Mouse (Mus musculus) hindbrain, embryonic 13.5 days (tissue): Measurements from ENCODE around the gene Tmem82. TPM values are rescaled to one million over a fixed set of nuclear protein-coding genes. Genes with fewer than 3 reads are reported as not detected.

Experiments used
- ATAC-seq: fragments of 200-750 bp; cut with Nextera tagmentation; 2 replicates; pipeline ENCODE4 v1.8.0; 2017; ENCODE audit warnings: moderate TSS enrichment; ENCODE audit not compliant: low FRiP score
- H3K27ac ChIP-seq: fragments of 300-500 bp; sonication (generic); 2 replicates; pipeline ENCODE4 v1.5.1; 2015; ENCODE audit warnings: inconsistent platforms, mild to moderate bottlenecking, moderate library complexity
- H3K27me3 ChIP-seq: fragments of 300-500 bp; sonication (generic); 2 replicates; pipeline ENCODE4 v1.6.1; 2015; ENCODE audit warnings: mild to moderate bottlenecking, inconsistent platforms
- H3K36me3 ChIP-seq: fragments of 300-500 bp; sonication (generic); 2 replicates; pipeline ENCODE4 v1.6.1; 2015; ENCODE audit warnings: mild to moderate bottlenecking, inconsistent platforms
- H3K4me1 ChIP-seq: fragments of 300-500 bp; sonication (generic); replicated peaks from 2 replicates; pipeline ENCODE4 v1.6.1; 2015; ENCODE audit warnings: inconsistent platforms
- H3K4me2 ChIP-seq: fragments of 300-500 bp; sonication (generic); 2 replicates; pipeline ENCODE4 v1.6.1; 2015; ENCODE audit warnings: inconsistent platforms, mild to moderate bottlenecking, moderate library complexity
- H3K4me3 ChIP-seq: fragments of 300-500 bp; sonication (generic); 2 replicates; pipeline ENCODE4 v1.5.1; 2015; ENCODE audit warnings: mild to moderate bottlenecking, inconsistent platforms
- H3K9ac ChIP-seq: fragments of 300-500 bp; sonication (generic); 2 replicates; pipeline ENCODE4 v1.6.1; 2015; ENCODE audit warnings: mild to moderate bottlenecking, inconsistent platforms
- H3K9me3 ChIP-seq: fragments of 300-500 bp; sonication (generic); 2 replicates; pipeline ENCODE4 v1.6.1; 2016; ENCODE audit warnings: inconsistent platforms
- WGBS: fragments of 180-500 bp; shearing (Covaris S2); methylation state at CpG from one replicate; pipeline ENCODE4 v1.1.7; 2015; 5-methylcytosine and 5-hydroxymethylcytosine counted together
- polyA plus RNA-seq: library from polyadenylated mRNA; unstranded; fragments of >200 nt; fragmentation: Nextera tagmentation; extraction: Ambion mirVana; gene quantifications from 2 replicates; pipeline ENCODE4 v1.2.1, GENCODE M21; 2015

Tmem82 gene
- polyA plus RNA-seq, 1 experiment from 2014 or later, result 0.43 TPM

- ATAC-seq, result no peak
- 86% methylated on average over 5 of the region's 5 CpGs for WGBS
Measured at GRCm38 (mm10) chr4:141622580-141622979, 4.1 kb upstream of the Tmem82 start.

GRCm38 (mm10) chr4:141622091-141622490 is 3.7 kb upstream of the Tmem82 start:
- no peak overlapping the region for H3K4me2 ChIP-seq
- no peak overlapping the region for H3K9ac ChIP-seq
- no peak overlapping the region for H3K27ac ChIP-seq
- ATAC-seq, result no peak
- no peaks in the 10 kb centered on the region for H3K9me3 ChIP-seq
- H3K36me3 ChIP-seq, result peaks cover 23% of the 10 kb centered on the region
- H3K27me3 ChIP-seq, result peaks cover 11% of the 10 kb centered on the region; the same call in 1 of the 2 replicates
- no peak overlapping the region for H3K4me3 ChIP-seq
- H3K4me1 ChIP-seq, result peaks cover 15% of the 10 kb centered on the region
- 89% methylated on average over 8 of the region's 8 CpGs for WGBS

More at GRCm38 (mm10) chr4:141622580-141622979, 4.1 kb upstream of the Tmem82 start:
- no peak overlapping the region for H3K4me3 ChIP-seq
- H3K27me3 ChIP-seq, result peaks cover 10% of the 10 kb centered on the region; the same call in 1 of the 2 replicates
- H3K36me3 ChIP-seq, result peaks cover 28% of the 10 kb centered on the region
- no peak overlapping the region for H3K9ac ChIP-seq
- no peaks in the 10 kb centered on the region for H3K9me3 ChIP-seq
- no peak overlapping the region for H3K27ac ChIP-seq
- peaks cover 11% of the 10 kb centered on the region for H3K4me1 ChIP-seq
- H3K4me2 ChIP-seq, result no peak overlapping the region

GRCm38 (mm10) chr4:141621297-141621696 is 2.9 kb upstream of the Tmem82 start:
- no peak for ATAC-seq
- H3K4me3 ChIP-seq, result no peak overlapping the region
- H3K9me3 ChIP-seq, result no peaks in the 10 kb centered on the region
- no peak overlapping the region for H3K9ac ChIP-seq
- H3K4me1 ChIP-seq, result peaks cover 15% of the 10 kb centered on the region
- H3K4me2 ChIP-seq, result no peak overlapping the region
- peaks cover 15% of the 10 kb centered on the region for H3K36me3 ChIP-seq
- H3K27ac ChIP-seq, result no peak overlapping the region
- 83% methylated on average over 8 of the region's 8 CpGs for WGBS
- peaks cover 11% of the 10 kb centered on the region; the same call in 1 of the 2 replicates for H3K27me3 ChIP-seq

GRCm38 (mm10) chr4:141619299-141619883 is 958 bp upstream of the Tmem82 start:
- Histone ChIP-seq H3K9me3 (no peaks in the 10 kb centered on the region), H3K27me3 (peaks cover 11% of the 10 kb centered on the region; the same call in 1 of the 2 replicates), H3K27ac (no peak overlapping the region), H3K4me1 (peaks cover 15% of the 10 kb centered on the region), H3K36me3 (no peaks in the 10 kb centered on the region), H3K4me3 (no peak overlapping the region), H3K4me2 (no peak overlapping the region), H3K9ac (no peak overlapping the region)
- WGBS, result 89% methylated on average over 9 of the region's 9 CpGs
- ATAC-seq, result no peak

GRCm38 (mm10) chr4:141617863-141618564 is 419 bp downstream of the Tmem82 start:
- peak overlapping the region; percentile 48 for H3K4me2 ChIP-seq
- peaks cover 12% of the 10 kb centered on the region for H3K4me1 ChIP-seq
- WGBS, result 8% methylated on average over 22 of the region's 22 CpGs
- peak overlapping the region; percentile 8; the same call in 1 of the 2 replicates for H3K4me3 ChIP-seq
- H3K9me3 ChIP-seq, result no peaks in the 10 kb centered on the region
- 0 out of 2 replicates have a peak, but pooled peaks have one; percentile 12 for ATAC-seq
- H3K27ac ChIP-seq, result no peak overlapping the region
- peaks cover 11% of the 10 kb centered on the region; the same call in 1 of the 2 replicates for H3K27me3 ChIP-seq
- H3K36me3 ChIP-seq, result no peaks in the 10 kb centered on the region
- H3K9ac ChIP-seq, result no peak overlapping the region; the same call in 1 of the 2 replicates

GRCm38 (mm10) chr4:141617299-141617698 is 1.1 kb downstream of the Tmem82 start:
- Histone ChIP-seq H3K9me3 (no peaks in the 10 kb centered on the region), H3K36me3 (no peaks in the 10 kb centered on the region), H3K9ac (no peak overlapping the region), H3K4me2 (peak overlapping the region; percentile 48), H3K4me3 (0 out of 2 replicates have a peak overlapping the region, but pooled peaks have one; percentile 8), H3K4me1 (peaks cover 12% of the 10 kb centered on the region), H3K27ac (no peak overlapping the region), H3K27me3 (peaks cover 11% of the 10 kb centered on the region; the same call in 1 of the 2 replicates)
- WGBS, result 4% methylated on average over 20 of the region's 20 CpGs
- ATAC-seq, result peak; percentile 18; the same call in 1 of the 2 replicates

- Histone ChIP-seq H3K4me2 (no peak overlapping the region), H3K9ac (no peak overlapping the region), H3K27me3 (peaks cover 11% of the 10 kb centered on the region; the same call in 1 of the 2 replicates), H3K4me3 (no peak overlapping the region), H3K9me3 (no peaks in the 10 kb centered on the region), H3K27ac (no peak overlapping the region), H3K4me1 (peaks cover 12% of the 10 kb centered on the region), H3K36me3 (no peaks in the 10 kb centered on the region)
- ATAC-seq, result no peak
- 79% methylated on average over 5 of the region's 6 CpGs for WGBS
Measured at GRCm38 (mm10) chr4:141616811-141617210, 1.6 kb downstream of the Tmem82 start.

- Histone ChIP-seq H3K4me2 (no peak overlapping the region), H3K4me1 (peaks cover 12% of the 10 kb centered on the region), H3K4me3 (no peak overlapping the region), H3K36me3 (no peaks in the 10 kb centered on the region), H3K27me3 (peaks cover 8% of the 10 kb centered on the region; the same call in 1 of the 2 replicates), H3K9ac (no peak overlapping the region), H3K27ac (no peak overlapping the region), H3K9me3 (no peaks in the 10 kb centered on the region)
- ATAC-seq, result no peak
- WGBS, result 76% methylated on average over 14 of the region's 14 CpGs
Measured at GRCm38 (mm10) chr4:141614946-141615345, 3.5 kb downstream of the Tmem82 start.

- no peak for ATAC-seq
- Histone ChIP-seq H3K27me3 (no peaks in the 10 kb centered on the region), H3K27ac (no peak overlapping the region), H3K4me2 (no peak overlapping the region), H3K9me3 (no peaks in the 10 kb centered on the region), H3K4me1 (peaks cover 1% of the 10 kb centered on the region; the same call in 1 of the 2 replicates), H3K36me3 (no peaks in the 10 kb centered on the region), H3K9ac (no peak overlapping the region), H3K4me3 (no peak overlapping the region)
- 82% methylated on average over 6 of the region's 6 CpGs for WGBS
Measured at GRCm38 (mm10) chr4:141609538-141609937, 8.9 kb downstream of the Tmem82 start.

GRCm38 (mm10) chr4:141605861-141606260 is 12.6 kb downstream of the Tmem82 start, which contains the start of gene Fblim1:
Fblim1 (minus strand) TSS chr4:141606096.
- Histone ChIP-seq H3K4me1 (peaks cover 5% of the 10 kb centered on the region; the same call in 1 of the 2 replicates), H3K27me3 (peaks cover 8% of the 10 kb centered on the region; the same call in 1 of the 2 replicates), H3K27ac (no peak within 1 kb of the TSS), H3K9ac (no peak within 1 kb of the TSS), H3K9me3 (no peaks in the 10 kb centered on the region), H3K4me2 (no peak within 1 kb of the TSS), H3K4me3 (no peak within 1 kb of the TSS), H3K36me3 (no peaks in the 10 kb centered on the region)
- ATAC-seq, result no peak
- 89% methylated on average over 11 of the region's 11 CpGs for WGBS

GRCm38 (mm10) chr4:141605421-141605820 is 13.0 kb downstream of the Tmem82 start:
- no peaks in the 10 kb centered on the region for H3K9me3 ChIP-seq
- H3K27me3 ChIP-seq, result peaks cover 9% of the 10 kb centered on the region; the same call in 1 of the 2 replicates
- H3K4me2 ChIP-seq, result no peak overlapping the region
- no peak overlapping the region for H3K4me3 ChIP-seq
- H3K9ac ChIP-seq, result no peak overlapping the region
- WGBS, result 88% methylated on average over 5 of the region's 5 CpGs
- no peak overlapping the region for H3K27ac ChIP-seq
- peaks cover 7% of the 10 kb centered on the region; the same call in 1 of the 2 replicates for H3K4me1 ChIP-seq
- H3K36me3 ChIP-seq, result no peaks in the 10 kb centered on the region
- no peak for ATAC-seq

GRCm38 (mm10) chr4:141604493-141604892 is 13.9 kb downstream of the Tmem82 start:
- Histone ChIP-seq H3K27me3 (peaks cover 12% of the 10 kb centered on the region; the same call in 1 of the 2 replicates), H3K4me3 (no peak overlapping the region), H3K4me1 (peaks cover 16% of the 10 kb centered on the region), H3K36me3 (no peaks in the 10 kb centered on the region), H3K9me3 (no peaks in the 10 kb centered on the region), H3K27ac (no peak overlapping the region), H3K9ac (no peak overlapping the region), H3K4me2 (no peak overlapping the region)
- ATAC-seq, result no peak
- WGBS, result 75% methylated on average over 8 of the region's 8 CpGs
